Mouse (Mus musculus) spleen, adult 12 weeks (tissue): ENCODE measurements around the gene Reep3.
"Not testable (repeated sequence)": the region's sequence is repeated elsewhere in the genome, so short reads cannot be mapped to it uniquely, and the experiment has no call there.

Source experiments
- DNase-seq: peaks from one replicate; pipeline ENCODE4 v3.0.0; 2022; ENCODE audit warnings: low spot score

Gene Reep3

DNA sequence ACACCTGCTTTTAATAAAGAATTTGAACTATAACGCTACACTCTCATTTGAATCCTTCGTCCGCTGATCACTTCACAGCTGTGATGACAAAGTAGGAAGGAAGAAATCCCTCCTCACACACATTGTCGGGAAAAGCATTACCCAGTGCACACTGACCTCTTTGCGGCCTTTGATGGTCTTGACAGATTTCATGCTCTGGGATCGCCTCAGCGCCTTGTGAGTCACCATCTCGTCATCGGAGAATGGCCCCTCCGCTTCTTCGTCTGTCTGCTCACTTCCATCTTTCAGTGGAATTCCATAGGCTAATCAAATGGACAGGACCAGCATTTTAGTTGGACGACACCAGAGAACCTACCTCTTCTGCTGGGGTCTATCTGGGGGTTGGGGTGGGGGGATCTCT, 82.0 kb downstream of the Reep3 start:
- no peak for DNase-seq

DNA sequence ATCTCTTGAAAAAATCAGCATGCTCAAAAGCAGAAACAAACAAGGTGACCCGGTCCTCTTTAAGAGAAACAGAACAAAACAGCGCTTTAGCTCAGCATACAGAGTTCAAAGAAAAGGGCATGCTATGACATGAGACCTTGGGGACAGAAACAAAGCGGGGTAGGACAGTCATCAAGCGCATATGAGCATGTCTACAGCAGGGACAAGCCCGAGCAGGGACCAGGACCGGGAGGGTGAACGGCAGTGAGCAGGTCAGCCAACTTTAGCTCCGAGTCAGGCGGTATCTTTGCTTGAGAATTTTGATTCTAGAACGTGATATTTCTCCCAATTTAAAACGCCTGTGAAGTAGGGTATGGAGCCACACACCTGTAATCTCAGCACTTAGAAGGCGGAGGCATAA, 86.2 kb downstream of the Reep3 start:
- DNase-seq: no peak

DNA sequence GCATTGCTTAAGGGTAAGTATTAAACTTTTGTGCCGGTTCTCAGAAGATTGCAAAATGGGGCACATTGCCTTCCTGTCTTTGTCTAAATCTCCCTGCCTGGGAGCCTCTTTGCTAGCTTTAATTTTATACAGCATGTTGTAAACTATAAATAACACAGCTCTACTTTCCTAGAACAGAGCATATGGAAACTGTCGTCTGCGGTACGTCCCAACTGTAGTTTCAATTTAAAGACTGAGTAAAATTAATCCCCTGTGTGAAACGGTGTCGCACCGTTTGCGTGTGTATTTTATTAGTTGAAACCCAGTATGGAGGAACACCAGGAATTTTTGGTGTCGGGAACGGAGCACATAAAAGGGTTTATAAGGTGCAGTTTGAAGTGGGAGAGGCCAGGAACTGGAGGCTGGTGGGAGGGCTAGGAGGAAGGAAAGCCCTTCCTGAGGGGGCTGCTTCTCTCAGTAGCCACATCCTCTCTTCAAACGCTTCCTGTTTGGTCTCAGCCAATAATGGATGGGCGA, 92.2 kb downstream of the Reep3 start:
- DNase-seq: no peak

DNA sequence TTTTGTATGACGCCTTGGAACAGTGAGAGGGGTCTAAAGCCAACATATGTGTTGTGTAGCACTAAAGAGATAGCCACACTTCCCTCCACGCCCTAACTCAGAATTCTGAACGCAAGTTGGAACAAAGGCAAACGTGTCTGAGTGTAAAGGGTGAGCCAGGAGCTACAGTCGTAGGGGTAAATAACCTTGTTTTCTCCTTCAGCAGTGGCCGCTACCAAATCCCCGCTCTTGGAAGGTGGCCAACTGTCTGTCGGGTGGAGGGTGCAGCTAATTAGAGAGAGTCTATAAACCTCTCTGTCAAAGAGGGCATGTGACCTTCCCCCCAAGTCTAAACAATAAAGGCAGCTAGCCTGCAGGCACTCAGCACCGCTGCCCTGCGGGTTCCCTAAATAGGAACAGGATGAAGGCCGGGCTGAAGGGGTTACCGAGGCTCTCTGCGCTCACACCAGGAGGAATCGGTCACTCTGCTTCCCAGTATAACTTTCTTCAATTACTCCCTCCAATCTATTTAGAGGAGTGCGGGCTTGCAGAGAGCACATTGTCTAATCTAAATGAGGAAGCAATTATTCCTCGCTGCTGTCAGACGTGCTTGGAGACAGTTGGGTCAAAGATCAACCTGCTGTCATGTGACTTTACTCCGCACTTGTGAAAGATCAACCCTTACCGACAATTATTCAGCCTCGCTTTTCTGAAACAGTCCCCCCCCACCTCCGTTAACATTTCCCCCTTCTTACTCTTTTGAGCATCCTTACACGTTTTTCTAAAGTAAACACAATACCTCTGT, 92.8 kb downstream of the Reep3 start:
- peak; percentile 12 for DNase-seq

DNA sequence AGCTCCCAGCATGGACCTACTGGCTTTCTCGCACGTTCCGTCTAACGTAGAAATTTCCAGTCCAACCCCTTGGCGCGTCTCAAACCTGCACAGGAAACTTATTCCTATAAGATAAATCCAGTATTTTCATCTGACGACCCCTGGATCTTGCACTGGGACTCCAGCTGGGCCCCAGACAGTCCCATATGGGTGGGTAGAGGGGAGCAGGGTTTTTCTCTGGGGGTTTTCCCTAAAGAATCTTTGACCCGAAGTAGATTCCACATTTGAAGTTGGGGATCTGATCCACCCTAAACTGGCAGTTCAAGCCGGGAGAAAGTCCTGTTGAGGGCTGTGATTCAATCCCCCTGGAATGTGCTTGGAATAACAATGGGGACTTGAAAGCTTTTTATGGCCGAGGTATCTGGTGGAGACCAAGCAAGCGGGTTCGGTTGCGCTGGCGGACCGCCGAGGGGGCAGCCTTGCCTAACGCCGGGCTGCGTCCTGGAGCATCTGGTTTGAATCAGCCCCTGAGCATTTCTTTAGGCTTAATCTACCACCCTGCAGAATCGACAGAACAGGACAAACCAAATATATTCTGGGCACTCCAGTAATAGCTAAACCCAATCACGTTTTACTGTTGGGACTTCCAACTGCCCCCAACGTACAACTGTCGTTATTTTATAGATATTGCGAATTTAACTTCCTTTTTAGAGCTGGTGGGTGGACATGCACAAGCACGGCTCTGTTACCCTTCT, 93.6 kb downstream of the Reep3 start:
- DNase-seq: no peak

DNA sequence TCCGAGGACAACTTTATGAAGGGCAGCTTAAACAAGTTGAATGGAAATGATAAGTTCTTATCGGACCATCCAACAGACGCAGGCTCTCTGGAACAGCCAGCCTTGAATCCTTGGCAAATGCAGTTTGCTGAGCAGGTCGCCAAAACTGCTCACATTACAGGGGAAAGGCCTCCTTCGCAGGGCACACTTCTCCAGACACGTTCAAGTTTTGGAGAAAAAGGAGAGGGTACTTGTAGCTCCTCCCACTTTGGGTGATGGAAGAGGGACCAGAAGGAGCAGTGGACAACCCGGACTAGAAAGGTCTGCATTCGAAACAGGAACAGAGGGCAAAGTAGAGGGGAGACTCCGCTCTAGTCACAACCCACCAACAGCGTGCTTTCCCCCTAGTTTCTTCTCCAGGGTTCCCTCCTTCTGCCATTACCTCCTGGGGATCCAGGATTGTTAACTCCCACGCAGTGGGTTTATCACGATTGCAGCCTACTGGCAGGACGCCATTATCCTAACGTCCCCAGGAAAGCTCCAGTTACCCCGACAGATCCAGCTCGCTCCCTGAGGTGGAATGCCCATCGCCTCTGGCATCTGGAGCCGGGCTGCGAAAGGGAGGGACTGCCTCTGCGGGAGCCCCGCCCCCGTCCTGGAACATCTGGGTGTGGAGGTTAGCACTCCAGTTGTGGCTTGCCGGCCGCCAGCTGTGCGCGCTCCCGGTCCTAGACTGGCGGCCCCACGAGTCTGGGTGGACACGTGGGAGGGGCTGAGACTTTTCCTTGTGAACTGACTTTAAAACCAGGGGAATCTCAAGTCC, 94.3 kb downstream of the Reep3 start:
- no peak for DNase-seq

DNA sequence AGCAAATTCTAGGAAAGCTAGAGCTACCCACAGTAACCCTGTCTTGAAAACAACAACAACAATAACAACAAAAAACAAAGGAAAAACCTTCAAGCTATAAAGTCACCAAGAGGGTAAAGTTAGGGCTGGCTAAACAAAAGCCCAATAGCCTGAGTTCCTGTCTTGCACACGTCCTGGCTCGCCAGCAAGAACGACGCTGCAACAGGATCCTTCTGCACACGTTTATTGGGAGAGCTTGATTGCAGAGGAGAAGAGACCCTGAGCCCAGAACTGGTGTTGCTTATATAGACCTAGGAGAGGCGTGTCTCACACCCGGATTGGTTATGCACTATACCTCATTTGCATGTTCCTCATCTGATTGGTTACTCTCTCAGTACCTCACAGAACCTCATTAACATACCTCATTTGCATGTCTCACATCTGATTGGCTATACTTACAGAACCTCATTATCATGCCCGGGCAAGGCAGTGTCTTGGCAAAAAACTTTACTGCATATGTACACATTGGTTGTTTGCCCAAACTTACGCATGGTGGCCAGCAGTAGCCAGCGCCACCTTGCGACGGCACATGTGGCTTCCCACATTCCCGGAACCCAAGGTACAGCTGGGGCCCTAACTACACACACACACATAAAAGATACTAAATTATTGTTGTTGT, 95.7 kb downstream of the Reep3 start:
- DNase-seq: not testable (repeated sequence)

DNA sequence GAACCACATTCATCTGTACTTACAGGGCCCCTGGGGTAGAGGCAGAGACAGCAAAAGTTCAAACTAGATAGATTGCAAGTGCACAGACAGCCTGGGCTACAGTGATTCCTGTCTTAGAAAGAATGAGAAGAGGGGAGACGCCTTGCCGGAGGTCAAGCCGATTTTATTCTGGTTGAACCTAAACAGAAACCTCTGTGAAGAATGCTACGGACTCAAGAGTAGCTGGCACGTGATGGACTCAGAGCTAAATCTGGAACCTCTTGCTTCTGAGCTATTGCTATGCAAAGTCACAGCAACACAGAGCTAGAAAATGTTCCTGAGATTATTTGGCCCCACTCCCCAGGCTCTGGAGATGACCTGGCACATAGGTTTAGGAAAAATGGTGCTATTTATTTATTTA, 96.6 kb downstream of the Reep3 start:
- DNase-seq: no peak

DNA sequence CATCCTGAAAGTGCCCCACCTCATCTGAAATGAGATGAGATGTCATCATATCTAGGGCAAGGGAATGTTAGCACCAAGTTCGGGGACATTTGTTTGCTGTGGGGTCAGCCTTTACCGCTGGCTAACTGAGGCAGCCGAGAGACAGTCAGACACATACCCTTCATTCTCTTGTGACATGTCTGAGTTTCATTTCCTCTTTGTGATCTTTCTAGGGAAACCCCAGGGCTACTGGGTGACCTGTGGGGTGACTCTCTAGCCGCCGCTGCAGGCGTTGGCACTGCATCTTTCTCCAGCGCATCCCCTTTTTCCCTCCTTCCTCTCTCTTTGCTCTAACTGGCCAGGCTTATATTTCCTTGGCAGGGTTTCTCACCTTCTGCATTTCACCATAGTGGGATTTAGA, 98.0 kb downstream of the Reep3 start:
- peak; percentile 7 for DNase-seq

DNA sequence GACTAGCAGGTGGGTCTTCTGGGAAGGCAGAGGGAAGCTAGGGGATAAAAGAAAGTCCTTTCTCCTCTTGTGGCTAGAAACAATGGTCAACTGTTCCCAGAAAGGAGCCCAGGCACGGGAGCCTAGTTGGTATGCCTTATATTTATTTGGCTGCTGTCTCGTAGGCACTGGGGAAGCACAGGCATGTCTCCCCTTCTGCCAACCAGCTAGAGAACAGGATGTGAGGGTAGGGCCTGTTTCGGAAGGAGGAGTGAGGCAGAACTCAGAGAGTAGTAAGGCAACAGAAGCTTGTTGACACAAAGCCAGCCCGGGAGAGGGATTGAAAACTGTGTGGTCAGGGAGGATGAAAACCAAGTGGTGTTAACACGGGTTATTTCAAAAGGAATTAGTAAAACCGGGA, 101.6 kb downstream of the Reep3 start:
- DNase-seq: no peak

DNA sequence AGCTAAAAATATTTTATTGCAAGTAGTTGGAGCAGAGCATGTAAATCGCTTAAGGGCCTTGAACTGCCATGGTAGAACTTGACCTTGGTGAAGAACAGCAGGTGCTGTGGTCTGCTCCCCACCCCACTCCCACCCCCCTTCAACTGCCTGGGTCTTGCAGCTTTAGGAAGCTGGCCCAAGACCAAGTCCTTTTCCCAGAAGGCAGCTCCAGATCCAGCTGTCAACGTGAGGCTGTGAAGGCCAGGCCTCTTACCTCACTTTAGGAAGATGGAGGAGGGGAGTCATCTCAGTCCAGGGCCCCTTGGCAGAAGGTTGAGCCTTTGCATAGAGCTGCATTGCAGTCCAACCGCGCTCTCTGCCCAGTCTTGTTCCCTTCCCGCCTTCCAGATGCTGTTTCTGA, 102.3 kb downstream of the Reep3 start:
- no peak for DNase-seq

DNA sequence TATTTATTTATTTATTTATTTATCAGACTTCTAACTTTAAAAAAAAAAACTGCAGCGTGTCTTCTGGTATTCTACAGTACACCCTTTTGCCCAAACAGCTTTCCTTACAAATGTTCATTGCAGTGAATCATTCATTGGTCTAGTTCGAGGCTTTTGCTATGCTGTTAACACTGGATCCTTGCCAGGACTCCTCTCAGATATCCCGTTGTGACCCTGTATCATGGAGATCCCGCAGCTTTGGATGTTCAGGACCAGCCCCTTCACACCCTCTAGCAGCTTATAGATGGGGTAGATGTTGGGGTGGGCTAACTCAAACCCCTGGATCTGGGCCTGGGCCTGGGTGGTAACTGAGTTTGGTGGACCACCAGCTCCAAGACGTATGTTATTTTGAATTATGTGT, 104.2 kb downstream of the Reep3 start:
- DNase-seq: no peak

DNA sequence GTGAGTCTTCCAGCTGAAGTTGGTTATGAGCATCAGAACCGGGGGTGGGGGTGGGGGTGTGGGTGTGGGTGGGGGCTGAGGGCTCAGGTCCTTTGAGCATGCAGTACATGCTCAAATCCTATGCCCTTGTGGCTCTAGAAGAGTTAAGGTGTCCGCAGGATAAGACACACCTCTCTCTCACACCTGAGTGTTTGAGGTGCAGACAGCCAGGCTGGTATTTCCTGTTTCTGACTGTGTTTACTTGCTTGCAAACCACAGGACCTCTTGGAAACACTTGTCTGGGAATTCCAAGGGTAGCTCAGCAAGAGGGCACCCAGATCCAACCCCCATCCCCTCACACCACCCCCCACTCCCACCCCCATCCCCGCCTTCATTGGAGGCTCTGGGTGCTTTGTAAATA, 106.2 kb downstream of the Reep3 start:
- DNase-seq: no peak

DNA sequence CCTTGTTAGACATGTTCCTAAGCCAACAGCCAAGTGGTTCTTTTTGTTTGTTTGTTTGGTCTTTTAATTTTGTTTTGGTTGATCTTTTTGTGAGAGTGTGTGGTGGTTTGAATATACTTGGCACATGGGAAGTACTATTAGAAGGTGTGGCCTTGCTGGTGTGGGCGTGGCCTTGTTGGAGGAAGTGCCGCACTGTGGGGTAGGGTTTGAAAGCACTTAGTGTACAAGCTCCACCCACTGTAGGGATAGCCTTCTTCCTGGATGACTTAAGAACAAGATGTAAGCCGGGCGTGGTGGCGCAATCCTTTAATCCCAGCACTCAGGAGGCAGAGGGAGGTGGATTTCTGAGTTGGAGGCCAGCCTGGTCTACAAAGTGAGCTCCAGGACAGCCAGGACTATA, 113.7 kb downstream of the Reep3 start:
- DNase-seq: no peak

DNA sequence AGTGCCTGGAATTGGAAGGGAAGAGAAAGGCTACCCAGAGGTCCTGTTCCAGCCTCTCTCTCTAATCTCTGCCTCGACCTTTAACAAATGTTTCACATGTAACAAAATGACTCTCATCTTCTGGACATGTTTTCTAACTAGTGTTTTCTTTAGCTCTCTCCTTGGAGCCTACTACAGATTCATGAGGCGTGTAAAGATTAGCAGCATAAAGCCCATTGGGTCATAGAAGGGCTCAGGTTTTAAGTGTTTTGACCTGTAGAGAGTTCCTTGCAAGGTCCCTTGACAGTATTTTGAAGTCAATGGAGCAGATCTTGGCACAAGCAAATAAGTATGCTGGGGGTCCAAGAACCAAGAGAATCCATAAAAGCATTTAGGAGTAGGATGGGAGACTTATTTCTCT, 118.5 kb downstream of the Reep3 start:
- DNase-seq: no peak

DNA sequence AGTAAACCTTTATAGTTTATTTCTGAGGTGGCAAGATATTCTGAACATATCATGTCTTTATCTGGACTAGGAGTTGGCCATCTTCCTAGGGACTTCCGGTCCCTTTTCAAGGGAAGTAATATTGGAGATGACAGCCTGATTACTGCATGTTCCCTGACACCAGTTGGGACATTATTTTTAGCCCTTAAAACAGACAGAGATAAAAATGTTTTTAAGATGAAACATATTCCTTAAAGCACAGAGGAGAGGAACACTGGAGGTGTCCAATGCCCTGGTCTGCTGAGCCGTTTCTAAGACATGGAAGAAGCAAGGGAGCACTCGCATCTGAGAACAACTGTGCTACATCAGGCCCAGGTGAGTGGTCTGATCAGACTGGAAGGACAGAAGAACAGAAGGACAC, 119.7 kb downstream of the Reep3 start:
- DNase-seq: no peak

DNA sequence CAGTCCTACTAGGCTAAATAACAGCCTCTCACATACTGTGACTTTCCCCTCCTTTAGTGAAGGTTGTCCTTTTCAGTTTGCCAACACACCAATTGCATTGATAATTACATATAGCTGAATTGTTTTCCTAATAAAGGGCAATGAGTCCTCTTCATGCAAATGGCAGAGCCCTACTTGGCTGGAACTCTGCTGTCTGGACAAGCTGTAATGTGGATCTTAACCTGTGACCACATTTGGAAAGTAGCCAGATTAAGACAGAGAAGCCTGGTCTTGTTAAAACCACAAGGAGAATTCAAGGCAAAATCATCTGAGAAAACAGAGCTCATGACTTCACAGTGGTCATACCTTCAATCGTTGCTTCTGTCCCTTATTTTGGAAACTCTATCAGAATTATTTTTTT, 121.3 kb downstream of the Reep3 start:
- no peak for DNase-seq

DNA sequence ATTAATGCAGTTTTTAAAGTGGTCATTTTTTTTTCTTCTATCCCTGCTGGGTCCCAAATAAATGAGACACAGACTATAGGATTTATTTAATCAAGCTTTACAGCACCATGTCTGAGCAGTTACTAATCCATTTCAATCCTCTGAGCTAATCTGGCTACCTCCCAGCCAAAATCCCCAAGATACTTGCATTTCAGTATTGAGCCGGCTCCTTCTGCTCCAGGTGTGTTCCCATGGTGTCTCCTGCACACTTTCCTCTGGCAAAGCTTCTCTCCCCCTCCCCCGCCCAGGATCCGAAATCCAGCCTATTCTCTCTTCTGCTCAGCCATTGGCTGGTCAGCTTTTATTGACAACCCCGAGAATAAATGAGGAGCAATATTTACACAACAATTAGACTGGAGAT, 122.3 kb downstream of the Reep3 start:
- no peak for DNase-seq

DNA sequence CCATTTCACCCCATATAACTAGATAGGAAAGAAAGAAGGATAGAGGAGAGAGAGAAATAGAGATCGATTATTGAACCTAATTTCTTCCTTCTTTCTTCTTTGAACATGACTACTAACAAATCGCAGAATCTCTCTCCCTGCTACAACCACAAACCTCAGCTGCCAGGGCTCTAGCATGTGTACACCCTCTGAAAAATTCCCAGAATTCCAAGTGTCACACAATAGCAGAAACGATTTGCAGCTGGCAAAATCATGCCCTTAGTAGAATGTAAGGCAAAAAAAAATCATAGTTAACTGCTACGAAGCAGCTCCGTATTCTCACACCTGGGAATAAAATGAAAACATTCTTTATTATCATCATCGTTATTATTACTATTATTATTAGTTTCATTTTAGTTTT, 122.9 kb downstream of the Reep3 start:
- no peak for DNase-seq

DNA sequence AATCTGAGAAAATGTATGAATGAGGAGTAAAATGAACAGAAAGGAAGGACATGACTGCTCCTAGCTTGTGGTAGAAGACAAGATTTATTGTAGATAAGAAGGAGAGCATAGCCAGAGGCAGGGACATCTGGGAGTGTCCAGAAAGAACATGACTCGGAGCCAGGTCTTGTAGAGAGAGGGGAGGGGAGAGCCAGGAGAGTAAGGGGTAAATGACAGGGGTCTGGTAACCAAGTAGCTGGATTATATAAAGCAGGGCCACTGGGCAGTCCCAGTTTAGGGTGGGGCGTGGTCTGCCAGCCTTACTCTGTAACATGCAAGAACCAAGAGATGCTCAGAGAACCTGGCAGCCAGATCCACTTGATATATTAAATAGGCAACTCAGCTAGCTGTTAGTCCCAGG, 123.5 kb downstream of the Reep3 start:
- no peak for DNase-seq

DNA sequence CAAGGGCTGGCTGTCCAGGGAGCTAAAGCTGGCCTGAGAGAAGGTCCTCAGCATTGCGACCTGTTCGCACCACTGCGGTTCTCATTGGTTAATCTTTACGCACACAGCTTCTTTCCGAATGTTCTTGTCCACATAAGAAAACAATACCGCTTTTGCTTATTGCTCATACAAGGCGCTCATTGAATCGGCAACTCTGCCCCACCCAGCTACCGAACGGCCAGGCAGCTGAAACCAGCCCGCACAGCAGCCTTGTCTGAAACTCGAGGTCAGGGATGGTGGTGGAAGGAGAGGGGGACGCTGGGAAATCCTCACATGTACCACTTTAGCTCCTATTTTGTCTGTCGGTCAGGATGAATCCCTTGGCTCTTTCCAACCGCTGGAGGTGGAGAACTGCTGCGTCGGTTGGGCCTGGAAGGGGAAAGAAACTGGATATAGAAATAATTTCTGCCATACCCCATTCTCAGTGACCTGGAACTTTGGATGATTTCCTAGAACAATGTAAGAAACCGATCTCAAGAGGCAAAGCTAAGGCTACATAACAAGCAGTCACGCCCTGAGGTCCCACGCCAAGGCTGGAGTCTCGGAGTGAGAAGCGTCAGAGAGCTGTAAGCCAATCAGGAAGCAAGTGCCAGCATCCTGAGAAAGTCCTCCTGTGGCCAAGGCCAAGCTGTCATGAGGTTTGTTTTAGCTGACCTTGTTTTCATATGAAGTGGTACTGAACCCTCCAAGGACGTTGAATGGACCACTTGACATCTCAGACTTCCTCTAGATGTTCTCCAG, 126.2 kb downstream of the Reep3 start:
- DNase-seq: no peak
